Mouse (Mus musculus) C2C12 (cell line): ENCODE results near the gene Dennd4a.

Experiments
- CTCF ChIP-seq: IDR thresholded peaks from one replicate; pipeline ENCODE4 v1.5.1; 2011; ENCODE audit not compliant: control insufficient read depth, insufficient read depth, insufficient read length
- MAX ChIP-seq: IDR thresholded peaks from one replicate; pipeline ENCODE4 v1.6.1; 2011; ENCODE audit warnings: mild to moderate bottlenecking, control low read depth
- MYOD1 ChIP-seq: IDR thresholded peaks from one replicate; pipeline ENCODE4 v1.6.1; 2011; ENCODE audit warnings: low read depth; ENCODE audit not compliant: control insufficient read depth, insufficient read length
- USF1 ChIP-seq: IDR thresholded peaks from one replicate; pipeline ENCODE4 v1.6.1; 2011; ENCODE audit warnings: low read depth, mild to moderate bottlenecking, control low read depth, moderate library complexity

- TF ChIP-seq MYOD1 (no peak), CTCF (no peak), MAX (no peak), USF1 (no peak)
Measured at GRCm38 (mm10) chr9:64788070-64788469, 23.1 kb upstream of the Dennd4a start.
